Mouse (Mus musculus): ENCODE measurements around the gene Carns1.

GRCm38 (mm10) chr19:4218784-4219183 lies 43.5 kb upstream of the Carns1 start:
- no peak for TF ChIP-seq POLR2A (IDR thresholded peaks at IDR 0.05; ENCODE audit: insufficient read depth, low read depth, low read length)
- no peak for TF ChIP-seq CTCF (IDR thresholded peaks at IDR 0.05)
- TF ChIP-seq EP300 (IDR thresholded peaks at IDR 0.05; ENCODE audit: insufficient read depth, low read depth, low read length), result no peak
